Mouse (Mus musculus): ENCODE measurements around the gene Hepacam.

GRCm38 (mm10) chr9:37429326-37429725, 62.2 kb downstream of the Hepacam start:
- TF ChIP-seq HCFC1 (IDR thresholded peaks at IDR 0.05; ENCODE audit: borderline replicate concordance, insufficient read depth, low read length) (no peak), CHD2 (IDR thresholded peaks at IDR 0.05; ENCODE audit: low read depth, low read length) (no peak)
